Mouse (Mus musculus): ENCODE data around the gene Olfr1111.
"Not testable (repeated sequence)": the region's sequence is repeated elsewhere in the genome, so short reads cannot be mapped to it uniquely, and the experiment has no call there.

Gene Olfr1111

GRCm38 (mm10) chr2:87152524-87152923 lies at the start of gene Olfr1111:
Gene Olfr1111 (minus strand): TSS chr2:87152624.
- no peak for DNase-seq (ENCODE audit: low spot score in 2 of 2)

- no peak for DNase-seq (ENCODE audit: low spot score in 2 of 2)
These were observed 35.1 kb upstream of the Olfr1111 start, which contains the start of gene Olfr1112 for GRCm38 (mm10) chr2:87187498-87187897. Gene Olfr1112 (plus strand): TSS chr2:87187798.

- not testable (repeated sequence) for DNase-seq (ENCODE audit: low spot score in 2 of 2)
These were observed 15.3 kb upstream of the Olfr1111 start for GRCm38 (mm10) chr2:87167731-87168130.

GRCm38 (mm10) chr2:87140200-87140599 lies 12.2 kb downstream of the Olfr1111 start, which contains the start of gene Olfr1110:
Gene Olfr1110 (minus strand): TSS chr2:87140300.
- no peak for DNase-seq (ENCODE audit: low spot score in 2 of 2)

- DNase-seq (ENCODE audit: low spot score in 2 of 2) = no peak
These were observed 38.0 kb downstream of the Olfr1111 start, which contains the start of gene Olfr259 for GRCm38 (mm10) chr2:87114467-87114866. Gene Olfr259 (minus strand): TSS chr2:87114567.

Data from urinary bladder, adult 18-20 months (tissue).